Mouse (Mus musculus) forebrain, embryonic 14.5 days (tissue): ENCODE results near the gene Cacnb4. TPM values are rescaled to one million over a fixed set of nuclear protein-coding genes. Genes with fewer than 3 reads are reported as not detected.

Experiments
- ATAC-seq: fragments of 200-750 bp; cut with Nextera tagmentation; 2 replicates; pipeline ENCODE4 v1.8.0; 2017; ENCODE audit warnings: mild to moderate bottlenecking, moderate library complexity
- DNase-seq: peaks from one replicate; pipeline ENCODE4 v3.0.0-alpha.2; 2015; ENCODE audit warnings: low spot score
- H3K27ac ChIP-seq: fragments of 300-500 bp; sonication (generic); 2 replicates; pipeline ENCODE4 v1.5.1; 2014; ENCODE audit warnings: low read depth, mild to moderate bottlenecking, control low read depth, low read length, moderate library complexity
- H3K27me3 ChIP-seq: fragments of 300-500 bp; sonication (generic); replicated peaks from 2 replicates; pipeline ENCODE4 v1.6.1; 2014; ENCODE audit warnings: low read length, control low read depth, mixed read lengths; ENCODE audit not compliant: control insufficient read depth, insufficient read depth
- H3K36me3 ChIP-seq: fragments of 300-500 bp; sonication (generic); 2 replicates; pipeline ENCODE4 v1.6.1; 2014; ENCODE audit warnings: low read length, control low read depth; ENCODE audit not compliant: control insufficient read depth, insufficient read depth
- H3K4me1 ChIP-seq: fragments of 300-500 bp; sonication (generic); 2 replicates; pipeline ENCODE4 v1.6.1; 2014; ENCODE audit warnings: antibody characterized with exemption, low read length, control low read depth; ENCODE audit not compliant: control insufficient read depth, insufficient read depth
- H3K4me2 ChIP-seq: fragments of 300-500 bp; sonication (generic); 2 replicates; pipeline ENCODE4 v1.6.1; 2014; ENCODE audit warnings: mild to moderate bottlenecking, control low read depth, low read length
- H3K4me3 ChIP-seq: fragments of 300-500 bp; sonication (generic); 2 replicates; pipeline ENCODE4 v1.5.1; 2014; ENCODE audit warnings: low read depth, low read length, control low read depth
- H3K9ac ChIP-seq: fragments of 300-500 bp; sonication (generic); 2 replicates; pipeline ENCODE4 v1.6.1; 2014; ENCODE audit warnings: mild to moderate bottlenecking, low read length, control low read depth, moderate library complexity
- H3K9me3 ChIP-seq: fragments of 300-500 bp; sonication (generic); replicated peaks from 2 replicates; pipeline ENCODE4 v1.6.1; 2016; ENCODE audit warnings: low read length, control low read depth, mixed read lengths; ENCODE audit not compliant: control insufficient read depth
- WGBS: fragments of 180-500 bp; shearing (Covaris S2); extraction: QIAGEN DNeasy Blood & Tissue Kit; methylation state at CpG from one replicate; pipeline ENCODE4 v1.1.7; 2014; 5-methylcytosine and 5-hydroxymethylcytosine counted together
- polyA plus RNA-seq: library from polyadenylated mRNA; unstranded; fragments of >200 nt; fragmentation: Nextera tagmentation; extraction: Ambion mirVana; gene quantifications from 2 replicates; pipeline ENCODE4 v1.2.1, GENCODE M21; 2014

Gene Cacnb4
- polyA plus RNA-seq, 1 experiment from 2014 or later, result 10.6 TPM

DNA sequence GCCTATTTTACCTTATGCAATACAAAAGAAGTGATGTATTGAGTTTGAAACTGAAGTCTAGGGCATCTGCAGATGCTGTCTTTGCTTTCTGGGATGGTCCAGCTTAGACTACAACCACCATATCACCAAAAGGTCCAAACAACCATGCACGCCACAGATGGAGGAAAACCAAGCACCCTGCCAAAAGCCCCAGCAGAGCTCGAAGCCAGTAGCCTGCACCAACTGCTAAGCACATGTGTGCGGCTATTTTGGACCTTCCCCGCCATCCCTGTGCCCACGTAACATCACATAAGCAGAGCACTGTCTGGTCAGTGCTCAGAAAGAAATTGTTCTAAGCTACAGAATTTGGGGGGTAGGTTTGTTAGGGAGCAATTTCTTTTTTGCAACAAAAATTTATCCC, 5.9 kb downstream of the Cacnb4 start:
- WGBS, result 87% methylated on average over 5 of the region's 5 CpGs
- Histone ChIP-seq H3K36me3 (no peaks in the 10 kb centered on the region), H3K27me3 (peaks cover 14% of the 10 kb centered on the region), H3K4me3 (no peak overlapping the region), H3K9ac (no peak overlapping the region), H3K27ac (no peak overlapping the region), H3K4me2 (no peak overlapping the region), H3K4me1 (peaks cover 6% of the 10 kb centered on the region; the same call in 1 of the 2 replicates), H3K9me3 (no peaks in the 10 kb centered on the region)
- ATAC-seq, result no peak
- DNase-seq, result no peak

DNA sequence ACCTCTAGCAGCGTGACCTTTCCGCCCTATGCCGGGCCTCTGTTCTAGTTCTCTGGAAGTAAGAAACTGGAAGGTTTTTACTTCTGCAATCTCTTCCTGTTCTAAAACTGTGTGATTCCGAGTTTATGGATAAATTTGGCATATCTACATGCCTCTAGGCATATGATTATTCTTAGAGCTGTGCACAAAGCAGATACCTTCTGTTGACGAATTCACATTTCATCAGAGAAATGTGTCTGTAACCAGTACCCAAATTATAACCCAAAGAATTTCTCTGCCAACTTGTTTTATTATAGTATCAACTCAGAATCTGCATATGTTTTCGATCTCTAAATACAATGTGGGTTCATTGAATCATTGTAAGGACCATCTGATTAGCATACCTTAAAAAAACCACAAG, 8.2 kb downstream of the Cacnb4 start:
- H3K4me2 ChIP-seq, result no peak overlapping the region
- no peaks in the 10 kb centered on the region for H3K4me1 ChIP-seq
- ATAC-seq (no peak), DNase-seq (no peak)
- H3K36me3 ChIP-seq, result no peaks in the 10 kb centered on the region
- no peak overlapping the region for H3K9ac ChIP-seq
- no peaks in the 10 kb centered on the region for H3K27me3 ChIP-seq
- no peak overlapping the region for H3K4me3 ChIP-seq
- no peak overlapping the region for H3K27ac ChIP-seq
- H3K9me3 ChIP-seq, result no peaks in the 10 kb centered on the region
- WGBS, result 90% methylated on average over 6 of the region's 6 CpGs

DNA sequence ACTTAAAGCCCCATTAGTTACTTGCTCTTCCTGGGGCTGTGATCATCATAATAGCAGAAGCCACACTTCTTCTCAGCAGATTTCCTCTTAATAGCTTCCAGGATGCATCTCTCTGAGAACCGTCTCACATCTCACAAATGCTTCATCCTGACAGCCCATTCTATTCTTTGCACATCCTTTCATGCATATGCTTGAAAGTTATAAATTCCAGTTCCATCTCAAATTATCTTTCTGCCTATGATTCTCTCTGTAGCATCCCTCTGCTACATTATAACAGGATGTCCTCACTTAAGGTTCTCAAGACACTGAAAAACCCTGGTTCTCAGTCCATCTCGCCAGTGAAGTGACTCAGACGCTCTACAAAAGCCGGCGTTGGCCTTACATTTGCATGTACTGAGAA, 19.9 kb downstream of the Cacnb4 start:
- no peak overlapping the region for H3K27ac ChIP-seq
- no peak overlapping the region for H3K4me3 ChIP-seq
- no peak for DNase-seq
- no peak overlapping the region for H3K4me2 ChIP-seq
- no peaks in the 10 kb centered on the region for H3K4me1 ChIP-seq
- ATAC-seq, result no peak
- no peak overlapping the region for H3K9ac ChIP-seq
- no peaks in the 10 kb centered on the region for H3K36me3 ChIP-seq
- 88% methylated on average over 5 of the region's 5 CpGs for WGBS
- no peaks in the 10 kb centered on the region for H3K9me3 ChIP-seq
- no peaks in the 10 kb centered on the region for H3K27me3 ChIP-seq

DNA sequence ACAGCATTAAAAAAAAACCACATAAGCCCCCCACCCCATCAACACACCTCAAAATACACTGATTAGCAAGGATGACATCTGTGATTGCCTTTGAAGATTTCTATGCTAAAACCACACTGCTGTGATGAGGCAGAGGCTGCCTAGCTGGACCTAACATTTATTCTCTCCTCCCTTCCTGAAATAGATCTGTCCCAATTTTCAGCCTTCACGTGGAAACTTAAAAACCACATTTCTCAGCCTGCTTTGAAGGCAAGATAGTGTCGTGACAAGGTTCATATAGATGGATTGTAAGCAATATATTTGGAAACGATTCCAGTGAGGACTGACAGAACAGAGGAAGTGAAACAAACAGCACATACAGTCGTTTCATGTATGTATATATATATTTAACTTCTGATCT, 22.1 kb downstream of the Cacnb4 start:
- Histone ChIP-seq H3K36me3 (no peaks in the 10 kb centered on the region), H3K4me1 (no peaks in the 10 kb centered on the region), H3K9ac (no peak overlapping the region), H3K4me3 (no peak overlapping the region), H3K9me3 (no peaks in the 10 kb centered on the region), H3K27ac (no peak overlapping the region), H3K4me2 (no peak overlapping the region), H3K27me3 (no peaks in the 10 kb centered on the region)
- WGBS, result 86% methylated on average over 4 of the region's 4 CpGs
- DNase-seq (no peak), ATAC-seq (no peak)

DNA sequence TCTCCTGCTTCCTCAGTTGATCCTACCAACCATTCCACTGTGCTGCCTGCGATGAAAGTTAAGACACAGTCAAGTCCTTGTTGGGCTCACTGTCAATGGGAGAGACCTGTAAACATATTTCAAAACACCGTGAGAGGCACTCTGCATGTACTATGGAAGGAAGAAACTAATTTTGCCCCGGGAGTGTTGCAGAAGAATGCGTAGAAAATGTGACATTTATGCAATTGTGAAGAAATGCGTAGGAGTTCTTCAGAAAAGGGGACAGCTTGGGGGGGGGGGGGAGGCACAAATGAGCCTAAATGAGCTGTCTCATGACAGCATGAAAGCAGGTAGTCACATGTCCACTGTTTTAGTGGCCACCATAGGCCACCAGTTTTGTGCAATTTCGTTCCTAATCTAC, 25.1 kb downstream of the Cacnb4 start:
- no peaks in the 10 kb centered on the region for H3K4me1 ChIP-seq
- no peak overlapping the region for H3K4me2 ChIP-seq
- WGBS, result 88% methylated on average over 6 of the region's 6 CpGs
- no peaks in the 10 kb centered on the region for H3K9me3 ChIP-seq
- H3K9ac ChIP-seq, result no peak overlapping the region
- no peaks in the 10 kb centered on the region for H3K36me3 ChIP-seq
- no peak overlapping the region for H3K27ac ChIP-seq
- H3K27me3 ChIP-seq, result no peaks in the 10 kb centered on the region
- ATAC-seq, result no peak
- no peak overlapping the region for H3K4me3 ChIP-seq
- no peak for DNase-seq

DNA sequence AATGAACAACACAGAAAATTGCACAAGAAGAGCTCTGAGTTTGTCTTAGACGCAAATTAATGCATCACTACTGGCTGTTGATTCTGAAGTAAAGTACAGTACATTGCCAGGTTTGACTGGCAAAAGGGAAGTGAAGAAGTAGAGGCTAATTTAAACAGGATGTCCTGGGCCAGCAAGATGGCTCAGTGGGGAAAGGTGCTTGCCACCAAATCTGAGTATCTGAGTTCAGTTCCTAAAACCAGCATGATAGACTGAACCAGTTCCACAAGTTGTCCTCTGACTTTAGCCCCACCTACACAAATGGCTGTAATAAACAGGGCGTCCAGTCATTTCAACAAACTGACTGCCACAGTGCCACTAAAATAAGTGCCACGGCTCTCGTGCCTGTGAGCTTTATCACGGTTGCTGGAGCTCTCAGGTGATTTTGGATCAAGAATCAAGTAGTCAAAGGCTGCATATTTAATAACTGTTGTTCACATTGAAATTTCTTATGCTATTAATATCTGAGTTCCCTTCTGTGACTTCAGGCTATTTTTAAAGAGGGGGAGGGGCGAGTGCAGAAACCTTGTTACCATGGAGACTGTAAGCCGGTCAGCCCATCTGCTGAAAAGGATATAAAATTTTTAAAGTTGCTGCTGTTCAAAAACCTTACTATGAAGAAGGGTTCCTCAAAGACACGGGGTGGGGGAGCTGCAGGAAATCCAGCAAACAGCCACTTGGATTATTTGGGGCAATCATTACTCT, 29.2 kb downstream of the Cacnb4 start:
- Histone ChIP-seq H3K4me3 (no peak overlapping the region), H3K9ac (no peak overlapping the region), H3K36me3 (no peaks in the 10 kb centered on the region), H3K4me2 (no peak overlapping the region), H3K4me1 (no peaks in the 10 kb centered on the region), H3K27ac (no peak overlapping the region), H3K27me3 (no peaks in the 10 kb centered on the region), H3K9me3 (no peaks in the 10 kb centered on the region)
- WGBS, result 82% methylated on average over 8 of the region's 8 CpGs
- no peak for DNase-seq
- ATAC-seq, result no peak

DNA sequence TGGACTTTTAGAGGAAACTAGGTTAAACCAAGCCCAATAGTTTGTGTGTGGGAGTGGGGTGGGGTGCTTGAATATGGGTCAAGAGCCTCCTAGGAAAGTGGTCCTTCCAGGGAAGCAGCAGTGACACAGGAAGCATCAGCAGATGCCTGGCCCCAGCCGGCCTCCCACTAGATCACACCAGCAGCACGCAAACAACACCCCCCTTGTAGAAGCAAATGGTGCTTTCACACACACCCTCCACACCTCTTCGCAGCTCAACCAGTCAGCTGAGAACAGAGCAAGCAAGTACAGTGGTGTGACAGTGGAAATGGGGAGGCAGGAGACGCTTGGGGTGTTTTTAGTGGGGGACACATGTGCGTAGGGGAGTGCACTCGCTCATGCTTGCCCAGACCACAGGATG, 33.0 kb downstream of the Cacnb4 start:
- no peaks in the 10 kb centered on the region for H3K9me3 ChIP-seq
- no peaks in the 10 kb centered on the region for H3K4me1 ChIP-seq
- no peaks in the 10 kb centered on the region for H3K27me3 ChIP-seq
- no peak for ATAC-seq
- H3K36me3 ChIP-seq, result no peaks in the 10 kb centered on the region
- no peak for DNase-seq
- H3K4me3 ChIP-seq, result no peak overlapping the region
- no peak overlapping the region for H3K4me2 ChIP-seq
- H3K9ac ChIP-seq, result no peak overlapping the region
- no peak overlapping the region for H3K27ac ChIP-seq
- WGBS, result 94% methylated on average over 6 of the region's 6 CpGs

DNA sequence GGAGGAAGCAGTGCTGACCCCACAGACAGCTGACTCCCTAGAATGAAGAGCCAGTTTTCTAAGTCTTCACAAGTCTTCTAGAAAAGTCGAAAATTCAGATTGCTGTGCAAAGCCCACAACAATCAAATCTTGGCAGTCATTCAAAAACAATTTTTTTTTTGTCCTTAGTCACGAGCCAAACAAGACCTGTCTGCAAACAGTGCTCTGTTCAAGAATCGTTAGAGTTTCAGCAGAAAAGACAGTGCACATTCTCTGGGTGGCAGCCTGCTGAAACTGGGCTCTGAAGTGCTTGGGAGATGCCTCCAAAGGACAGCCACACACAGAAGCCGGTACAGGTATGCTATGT, 37.1 kb downstream of the Cacnb4 start:
- no peak overlapping the region for H3K4me2 ChIP-seq
- H3K9me3 ChIP-seq, result no peaks in the 10 kb centered on the region
- no peaks in the 10 kb centered on the region for H3K36me3 ChIP-seq
- ATAC-seq (no peak), DNase-seq (no peak)
- peaks cover 4% of the 10 kb centered on the region for H3K4me1 ChIP-seq
- H3K9ac ChIP-seq, result no peak overlapping the region
- H3K4me3 ChIP-seq, result no peak overlapping the region
- no peak overlapping the region for H3K27ac ChIP-seq
- WGBS, result 43% methylated on average over 4 of the region's 4 CpGs
- H3K27me3 ChIP-seq, result no peaks in the 10 kb centered on the region

DNA sequence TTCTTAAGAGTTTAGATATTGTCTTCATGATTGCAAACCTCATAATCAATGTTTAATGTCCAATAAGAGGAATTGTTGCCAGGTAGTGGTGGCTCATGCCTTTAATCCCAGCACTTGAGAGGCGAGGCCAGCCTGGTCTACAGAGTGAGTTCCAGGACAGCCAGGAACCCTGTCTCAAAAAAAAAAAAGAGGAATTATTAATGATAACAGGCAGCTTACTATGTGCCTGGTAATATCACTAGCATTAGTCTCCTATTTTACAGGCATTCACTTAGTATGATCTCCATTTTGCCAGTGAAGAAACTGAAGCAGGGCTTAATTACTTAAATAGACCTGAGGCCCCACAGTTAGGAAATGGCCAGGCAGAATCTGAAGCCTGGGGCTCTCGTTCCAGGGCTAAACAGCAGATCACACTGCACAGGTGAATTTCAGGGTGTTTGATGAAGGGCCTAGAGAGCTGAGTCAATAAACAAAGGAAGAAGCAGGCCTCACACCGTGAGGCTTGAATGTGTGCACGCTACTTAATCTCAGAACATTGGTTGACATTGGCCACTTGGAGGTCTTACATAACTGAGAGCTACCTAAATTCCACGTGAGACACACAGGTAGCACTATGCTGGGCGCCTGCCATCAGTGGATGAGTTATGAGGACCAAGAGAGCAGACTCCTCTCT, 37.6 kb downstream of the Cacnb4 start:
- no peaks in the 10 kb centered on the region for H3K27me3 ChIP-seq
- 66% methylated on average over 6 of the region's 6 CpGs for WGBS
- no peak for DNase-seq
- no peaks in the 10 kb centered on the region for H3K36me3 ChIP-seq
- no peak for ATAC-seq
- peaks cover 4% of the 10 kb centered on the region for H3K4me1 ChIP-seq
- H3K9ac ChIP-seq, result no peak overlapping the region
- no peak overlapping the region for H3K4me2 ChIP-seq
- no peak overlapping the region for H3K4me3 ChIP-seq
- no peak overlapping the region for H3K27ac ChIP-seq
- no peaks in the 10 kb centered on the region for H3K9me3 ChIP-seq
